Mouse (Mus musculus) bone marrow, adult 2 months (tissue): ENCODE measurements at regions not wholly inside any gene's neighbourhood (a gene's known extent, or its start where the extent isn't known, plus 50 kb on each side); places are given as distances from the start of the nearest gene placed in this dataset.

Source experiments
- CTCF ChIP-seq: fragments of 200-500 bp; IDR thresholded peaks from 2 replicates; pipeline ENCODE4 v1.5.1; 2011; ENCODE audit warnings: low read length, control low read depth; ENCODE audit not compliant: control insufficient read depth, insufficient read depth
- POLR2A ChIP-seq: fragments of 200-500 bp; IDR thresholded peaks from 2 replicates; pipeline ENCODE4 v1.6.1; 2011; ENCODE audit warnings: low read depth, mild to moderate bottlenecking, control low read depth, low read length, borderline replicate concordance; ENCODE audit not compliant: control insufficient read depth

DNA sequence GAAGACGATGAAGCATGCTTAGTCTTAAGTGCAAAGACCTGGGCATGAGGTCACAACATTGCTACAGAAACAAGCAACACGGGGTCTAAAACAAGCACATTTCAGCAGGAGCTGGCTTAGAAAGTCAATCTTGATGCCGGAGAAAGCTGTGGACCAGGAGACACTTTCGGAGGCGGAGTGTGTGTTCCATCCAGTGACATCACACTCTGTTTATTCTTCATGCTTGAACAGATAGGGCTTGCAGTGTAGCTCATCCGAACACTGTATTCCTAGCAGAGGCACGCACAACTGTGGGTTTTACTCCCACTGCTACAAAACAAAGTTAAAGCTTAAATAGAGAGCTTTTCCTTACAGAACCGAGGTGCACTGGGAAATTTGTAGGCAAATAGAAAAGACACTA, 66.3 kb upstream of the Btg3 start:
- TF ChIP-seq CTCF (no peak), POLR2A (no peak)
